Mouse (Mus musculus) forebrain, embryonic 14.5 days (tissue): Measurements from ENCODE around the gene Msi2. TPM values are rescaled to one million over a fixed set of nuclear protein-coding genes. Genes with fewer than 3 reads are reported as not detected.

ENCODE experiments used
- ATAC-seq: fragments of 200-750 bp; cut with Nextera tagmentation; 2 replicates; pipeline ENCODE4 v1.8.0; 2017; ENCODE audit warnings: mild to moderate bottlenecking, moderate library complexity
- DNase-seq: peaks from one replicate; pipeline ENCODE4 v3.0.0-alpha.2; 2015; ENCODE audit warnings: low spot score
- H3K27ac ChIP-seq: fragments of 300-500 bp; sonication (generic); 2 replicates; pipeline ENCODE4 v1.5.1; 2014; ENCODE audit warnings: low read depth, mild to moderate bottlenecking, control low read depth, low read length, moderate library complexity
- H3K27me3 ChIP-seq: fragments of 300-500 bp; sonication (generic); replicated peaks from 2 replicates; pipeline ENCODE4 v1.6.1; 2014; ENCODE audit warnings: low read length, control low read depth, mixed read lengths; ENCODE audit not compliant: control insufficient read depth, insufficient read depth
- H3K36me3 ChIP-seq: fragments of 300-500 bp; sonication (generic); 2 replicates; pipeline ENCODE4 v1.6.1; 2014; ENCODE audit warnings: low read length, control low read depth; ENCODE audit not compliant: control insufficient read depth, insufficient read depth
- H3K4me1 ChIP-seq: fragments of 300-500 bp; sonication (generic); 2 replicates; pipeline ENCODE4 v1.6.1; 2014; ENCODE audit warnings: antibody characterized with exemption, low read length, control low read depth; ENCODE audit not compliant: control insufficient read depth, insufficient read depth
- H3K4me2 ChIP-seq: fragments of 300-500 bp; sonication (generic); 2 replicates; pipeline ENCODE4 v1.6.1; 2014; ENCODE audit warnings: mild to moderate bottlenecking, control low read depth, low read length
- H3K4me3 ChIP-seq: fragments of 300-500 bp; sonication (generic); 2 replicates; pipeline ENCODE4 v1.5.1; 2014; ENCODE audit warnings: low read depth, low read length, control low read depth
- H3K9ac ChIP-seq: fragments of 300-500 bp; sonication (generic); 2 replicates; pipeline ENCODE4 v1.6.1; 2014; ENCODE audit warnings: mild to moderate bottlenecking, low read length, control low read depth, moderate library complexity
- H3K9me3 ChIP-seq: fragments of 300-500 bp; sonication (generic); replicated peaks from 2 replicates; pipeline ENCODE4 v1.6.1; 2016; ENCODE audit warnings: low read length, control low read depth, mixed read lengths; ENCODE audit not compliant: control insufficient read depth
- WGBS: fragments of 180-500 bp; shearing (Covaris S2); extraction: QIAGEN DNeasy Blood & Tissue Kit; methylation state at CpG from one replicate; pipeline ENCODE4 v1.1.7; 2014; 5-methylcytosine and 5-hydroxymethylcytosine counted together
- polyA plus RNA-seq: library from polyadenylated mRNA; unstranded; fragments of >200 nt; fragmentation: Nextera tagmentation; extraction: Ambion mirVana; gene quantifications from 2 replicates; pipeline ENCODE4 v1.2.1, GENCODE M21; 2014

Msi2 gene
- polyA plus RNA-seq, 1 experiment from 2014 or later, result 19.9 TPM

DNA sequence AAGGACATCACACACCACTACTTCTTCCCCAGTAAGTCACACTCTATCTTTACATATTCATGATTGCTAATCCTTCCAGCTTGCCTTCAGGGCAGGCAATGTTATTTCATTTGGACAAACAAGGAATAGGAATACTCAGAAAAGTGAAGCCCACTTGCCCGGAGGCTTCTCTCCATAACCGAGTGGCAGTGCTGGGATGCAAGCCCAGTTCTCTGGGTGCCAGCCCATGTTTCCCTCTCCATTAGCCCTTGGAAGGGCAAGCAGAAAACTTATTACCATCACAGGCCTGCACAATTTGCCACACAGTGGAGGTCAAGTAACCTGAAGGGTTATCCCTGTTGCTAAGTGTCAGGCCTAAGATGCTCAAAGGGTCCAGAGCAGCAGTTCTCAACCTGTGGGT is 281.7 kb downstream of the Msi2 start:
- Histone ChIP-seq H3K4me3 (no peak overlapping the region), H3K9me3 (no peaks in the 10 kb centered on the region), H3K4me1 (peaks cover 25% of the 10 kb centered on the region), H3K4me2 (no peak overlapping the region), H3K27ac (no peak overlapping the region), H3K27me3 (no peaks in the 10 kb centered on the region), H3K36me3 (no peaks in the 10 kb centered on the region), H3K9ac (no peak overlapping the region)
- ATAC-seq, result no peak
- DNase-seq, result no peak
- WGBS, result 55% methylated on average over 2 of the region's 2 CpGs

DNA sequence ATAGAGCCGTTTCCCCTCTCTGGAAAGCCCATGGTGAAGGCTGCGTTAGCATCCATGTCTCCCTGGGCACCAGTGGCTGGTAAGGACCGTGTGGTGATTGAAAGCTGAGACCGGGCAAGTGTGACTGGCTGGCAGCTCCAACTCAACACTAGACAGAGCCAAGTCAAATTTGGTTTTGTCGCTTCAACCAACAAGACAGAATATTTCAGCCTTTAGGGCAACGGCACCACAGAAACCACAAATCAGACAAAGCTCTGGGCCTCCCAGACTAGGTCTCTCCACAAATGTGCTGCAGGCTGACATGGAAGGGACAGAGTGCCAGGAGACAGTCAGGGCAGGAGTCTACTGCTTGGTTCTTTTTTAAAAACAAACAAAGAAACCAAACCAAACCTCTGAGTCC is 282.8 kb downstream of the Msi2 start:
- no peak overlapping the region for H3K9ac ChIP-seq
- H3K27ac ChIP-seq, result no peak overlapping the region
- ATAC-seq (no peak), DNase-seq (no peak)
- no peak overlapping the region for H3K4me2 ChIP-seq
- H3K36me3 ChIP-seq, result no peaks in the 10 kb centered on the region
- H3K4me3 ChIP-seq, result no peak overlapping the region
- peaks cover 34% of the 10 kb centered on the region for H3K4me1 ChIP-seq
- WGBS, result 79% methylated on average over 6 of the region's 6 CpGs
- H3K27me3 ChIP-seq, result no peaks in the 10 kb centered on the region
- no peaks in the 10 kb centered on the region for H3K9me3 ChIP-seq

DNA sequence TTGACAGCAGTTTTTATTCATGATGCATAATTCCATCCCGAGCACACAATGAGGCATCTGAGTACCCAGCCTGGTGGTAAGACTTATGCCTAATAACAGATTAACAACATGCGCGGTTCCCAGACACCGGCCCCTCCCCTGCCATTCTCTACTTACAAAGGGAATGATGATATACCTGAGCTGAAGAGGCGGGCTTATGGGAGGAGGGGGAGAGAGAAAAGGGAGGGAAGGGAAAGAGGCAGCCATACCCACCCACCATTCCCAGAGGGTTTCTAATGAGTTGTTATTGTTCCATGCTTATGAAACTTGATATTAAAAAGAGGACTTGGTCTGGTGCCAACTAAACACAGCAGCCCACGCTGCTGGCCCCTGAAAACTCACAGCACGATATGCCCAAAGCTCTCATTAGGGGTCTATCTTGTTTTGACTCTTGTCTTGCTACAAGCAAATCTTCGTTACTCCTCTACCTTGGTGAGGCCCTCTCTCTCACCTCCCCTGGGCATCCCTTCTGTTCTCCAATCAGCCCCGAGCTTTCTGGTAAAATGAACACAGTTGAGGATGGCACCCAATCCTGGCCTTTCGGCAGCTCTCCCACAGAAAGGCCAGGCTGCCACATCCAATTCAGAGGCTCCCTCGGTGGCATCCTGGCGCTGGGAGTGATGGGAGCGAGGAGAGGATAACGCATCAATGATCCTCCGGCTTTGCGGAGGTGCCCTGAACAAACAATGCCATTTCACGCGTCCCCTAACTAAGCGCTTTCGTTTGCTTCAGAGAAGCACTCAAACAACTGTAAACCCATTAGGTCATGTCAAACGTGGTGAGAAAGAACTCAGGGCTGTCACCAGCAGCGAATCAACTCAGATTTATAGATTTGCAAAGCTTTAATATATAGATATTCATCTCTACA is 286.7 kb downstream of the Msi2 start:
- 24% methylated on average over 22 of the region's 22 CpGs for WGBS
- Histone ChIP-seq H3K36me3 (no peaks in the 10 kb centered on the region), H3K4me3 (no peak overlapping the region), H3K4me1 (peaks cover 26% of the 10 kb centered on the region), H3K9ac (peak overlapping the region; percentile 46; the same call in 1 of the 2 replicates), H3K27ac (peak overlapping the region; percentile 70), H3K4me2 (peak overlapping the region; percentile 16), H3K27me3 (no peaks in the 10 kb centered on the region), H3K9me3 (no peaks in the 10 kb centered on the region)
- DNase-seq (peak; percentile 68), ATAC-seq (peak; percentile 70)

DNA sequence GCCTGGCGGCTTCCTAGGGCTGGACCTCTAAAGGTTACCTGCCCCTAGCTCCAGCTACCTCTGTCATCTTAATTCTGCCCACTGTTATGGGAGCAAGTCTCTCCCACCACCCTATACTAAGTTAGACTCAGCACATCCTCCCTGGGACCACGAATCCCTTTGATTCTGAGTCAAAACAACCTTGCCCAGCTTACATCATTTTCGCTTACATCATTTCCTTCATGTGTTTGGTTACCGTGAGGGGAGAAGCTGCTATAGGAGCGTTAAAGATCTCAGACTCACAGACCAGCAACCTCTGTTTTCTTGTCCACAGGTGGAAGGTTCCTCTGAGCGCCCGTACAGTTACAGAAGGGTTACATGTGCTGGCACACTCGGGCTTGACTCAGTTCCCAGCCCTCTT is 288.0 kb downstream of the Msi2 start:
- Histone ChIP-seq H3K9ac (no peak overlapping the region), H3K9me3 (no peaks in the 10 kb centered on the region), H3K27ac (no peak overlapping the region; the same call in 1 of the 2 replicates), H3K27me3 (no peaks in the 10 kb centered on the region), H3K36me3 (no peaks in the 10 kb centered on the region), H3K4me3 (no peak overlapping the region), H3K4me2 (no peak overlapping the region), H3K4me1 (peaks cover 27% of the 10 kb centered on the region)
- no peak for ATAC-seq
- 91% methylated on average over 8 of the region's 8 CpGs for WGBS
- no peak for DNase-seq

DNA sequence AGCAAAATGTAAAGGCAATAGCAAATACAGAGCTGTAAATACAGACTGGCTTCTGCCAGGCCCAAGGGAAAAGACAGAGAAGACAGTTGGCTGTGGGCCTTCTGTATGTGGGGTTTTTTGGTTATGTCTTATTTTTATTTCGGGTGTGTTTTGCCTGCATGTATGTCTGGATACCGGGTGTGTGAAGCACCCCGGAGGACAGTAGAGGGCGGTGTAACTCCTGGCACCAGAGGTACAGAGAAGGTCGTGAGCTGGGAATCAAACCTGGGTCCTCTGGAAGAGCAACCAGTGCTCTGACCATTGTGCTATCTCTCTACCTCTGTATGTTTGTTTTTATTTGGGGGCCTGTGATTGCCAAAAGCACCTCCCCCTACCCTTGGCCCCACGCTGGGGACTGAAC is 288.6 kb downstream of the Msi2 start:
- peaks cover 32% of the 10 kb centered on the region for H3K4me1 ChIP-seq
- no peaks in the 10 kb centered on the region for H3K27me3 ChIP-seq
- no peaks in the 10 kb centered on the region for H3K9me3 ChIP-seq
- ATAC-seq (no peak), DNase-seq (no peak)
- no peak overlapping the region for H3K27ac ChIP-seq
- WGBS, result 96% methylated on average over 6 of the region's 6 CpGs
- H3K4me2 ChIP-seq, result no peak overlapping the region
- H3K4me3 ChIP-seq, result no peak overlapping the region
- H3K36me3 ChIP-seq, result no peaks in the 10 kb centered on the region
- H3K9ac ChIP-seq, result no peak overlapping the region

DNA sequence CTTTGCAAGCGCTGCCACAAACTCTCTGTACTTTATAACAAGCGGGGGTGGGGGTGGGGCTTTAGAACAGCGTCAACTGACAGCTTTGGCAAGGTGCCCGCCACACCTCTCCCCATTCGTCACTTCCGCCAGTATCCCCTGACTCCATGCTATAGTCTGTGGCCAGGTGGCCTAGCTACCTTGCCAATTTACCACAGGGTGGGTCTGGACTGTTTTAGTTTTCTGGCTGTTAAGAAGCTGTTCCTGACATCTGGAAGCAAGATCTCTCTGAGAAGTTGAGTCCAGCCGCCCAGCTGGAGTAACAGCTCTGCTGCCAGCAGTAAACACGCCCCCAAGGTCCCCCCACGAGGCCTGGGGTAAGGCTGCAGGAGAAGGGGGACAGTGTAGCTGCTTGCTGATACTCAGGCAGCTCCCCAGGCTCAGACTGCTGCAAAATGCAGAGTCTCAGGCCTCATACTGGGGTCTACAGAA is 292.6 kb downstream of the Msi2 start:
- Histone ChIP-seq H3K4me3 (no peak overlapping the region), H3K27ac (no peak overlapping the region; the same call in 1 of the 2 replicates), H3K9me3 (no peaks in the 10 kb centered on the region), H3K4me2 (no peak overlapping the region), H3K27me3 (no peaks in the 10 kb centered on the region), H3K4me1 (peaks cover 38% of the 10 kb centered on the region), H3K36me3 (no peaks in the 10 kb centered on the region), H3K9ac (no peak overlapping the region)
- DNase-seq, result peak; percentile 46
- ATAC-seq, result no peak
- 22% methylated on average over 9 of the region's 9 CpGs for WGBS

DNA sequence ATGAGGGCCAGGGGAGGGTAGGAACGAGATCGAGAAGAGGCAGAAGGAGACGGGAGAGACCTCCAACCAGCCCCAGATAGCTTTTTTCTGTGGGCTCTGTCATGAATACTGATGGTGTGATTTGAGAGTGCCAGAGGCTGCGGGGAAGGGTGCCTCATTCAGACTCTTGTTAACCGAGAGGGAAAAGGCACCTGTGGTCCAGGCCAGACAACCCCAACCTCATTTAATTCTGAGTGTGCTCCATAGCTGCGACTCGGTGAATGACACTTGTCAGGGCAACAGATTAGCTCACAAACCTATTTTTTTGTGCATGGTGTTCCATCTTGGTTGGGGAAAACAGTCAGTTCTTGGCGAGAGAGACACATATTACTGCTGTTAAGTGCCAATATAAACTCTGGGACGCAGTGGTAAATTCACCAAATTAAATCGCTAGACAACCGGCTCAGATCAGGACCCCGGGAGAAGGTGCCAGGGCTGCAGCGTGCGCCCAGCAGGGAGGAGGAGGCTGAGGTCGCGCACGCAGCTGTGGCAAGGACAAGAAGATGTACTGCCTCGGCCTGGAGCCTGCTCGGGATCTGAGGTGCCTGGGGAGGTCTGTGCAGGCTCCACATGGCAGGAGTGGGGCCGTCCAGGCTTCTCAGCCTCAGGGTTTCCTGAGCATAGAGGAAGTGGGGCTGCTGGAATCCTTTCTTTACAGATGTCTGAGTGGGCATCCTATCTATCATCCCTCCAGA is 294.1 kb downstream of the Msi2 start:
- Histone ChIP-seq H3K4me3 (no peak overlapping the region), H3K36me3 (no peaks in the 10 kb centered on the region), H3K27ac (peak overlapping the region; percentile 59), H3K9ac (peak overlapping the region; percentile 21; the same call in 1 of the 2 replicates), H3K4me2 (no peak overlapping the region), H3K9me3 (no peaks in the 10 kb centered on the region), H3K4me1 (peaks cover 38% of the 10 kb centered on the region), H3K27me3 (no peaks in the 10 kb centered on the region)
- no peak; the same call in 1 of the 2 replicates for ATAC-seq
- 45% methylated on average over 20 of the region's 20 CpGs for WGBS
- DNase-seq, result no peak

DNA sequence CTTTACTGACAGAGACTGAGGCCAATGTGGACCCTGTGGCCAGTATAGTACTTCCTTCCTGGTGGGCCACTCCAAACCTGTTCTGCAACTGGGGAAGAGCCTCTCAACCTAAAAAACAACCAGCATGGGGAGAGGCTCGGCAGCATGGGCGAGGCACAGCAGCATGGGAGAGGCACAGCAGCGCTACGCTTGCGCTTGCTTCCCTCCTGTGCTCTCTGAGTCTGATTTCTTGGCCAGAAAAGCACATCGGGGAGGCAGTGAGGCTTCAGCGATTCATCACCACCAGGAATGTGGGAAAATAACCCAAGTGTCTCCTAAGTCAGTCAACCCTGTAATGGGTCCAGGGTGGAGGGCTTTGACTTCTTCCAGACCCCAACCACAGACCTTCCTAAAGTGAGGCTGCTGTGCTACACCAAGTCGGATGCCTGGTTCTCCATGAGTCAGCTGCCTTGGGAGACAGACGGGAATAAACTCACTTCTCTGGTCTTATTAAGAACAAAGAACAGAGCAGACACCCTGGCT is 297.2 kb downstream of the Msi2 start:
- Histone ChIP-seq H3K27me3 (no peaks in the 10 kb centered on the region), H3K9me3 (no peaks in the 10 kb centered on the region), H3K36me3 (no peaks in the 10 kb centered on the region), H3K4me3 (no peak overlapping the region), H3K4me2 (no peak overlapping the region), H3K9ac (peak overlapping the region; percentile 22; the same call in 1 of the 2 replicates), H3K27ac (no peak overlapping the region; the same call in 1 of the 2 replicates), H3K4me1 (peaks cover 31% of the 10 kb centered on the region)
- DNase-seq (no peak), ATAC-seq (no peak)
- 60% methylated on average over 9 of the region's 9 CpGs for WGBS
